Mouse (Mus musculus) bone marrow, adult 2 months (tissue): ENCODE data around the gene Slc13a5. TPM values are rescaled to one million over a fixed set of nuclear protein-coding genes. Genes with fewer than 3 reads are reported as not detected.

Experiments
- H3K27ac ChIP-seq: fragments of 200-500 bp; 2 replicates; pipeline ENCODE4 v1.5.1; 2012; ENCODE audit warnings: low read depth, mild to moderate bottlenecking, control low read depth, inconsistent platforms, low read length; ENCODE audit not compliant: control insufficient read depth, poor library complexity, insufficient read depth
- H3K4me1 ChIP-seq: fragments of 200-500 bp; 2 replicates; pipeline ENCODE4 v1.6.1; 2011; ENCODE audit warnings: low read length; ENCODE audit not compliant: control insufficient read depth, insufficient read depth
- H3K4me3 ChIP-seq: fragments of 200-500 bp; replicated peaks from 2 replicates; pipeline ENCODE3; 2011; ENCODE audit warnings: mild to moderate bottlenecking, low read depth, low read length, control low read depth; ENCODE audit not compliant: control insufficient read depth
- CTCF ChIP-seq: fragments of 200-500 bp; IDR thresholded peaks from 2 replicates; pipeline ENCODE4 v1.5.1; 2011; ENCODE audit warnings: low read length, control low read depth; ENCODE audit not compliant: control insufficient read depth, insufficient read depth
- POLR2A ChIP-seq: fragments of 200-500 bp; IDR thresholded peaks from 2 replicates; pipeline ENCODE4 v1.6.1; 2011; ENCODE audit warnings: low read depth, mild to moderate bottlenecking, control low read depth, low read length, borderline replicate concordance; ENCODE audit not compliant: control insufficient read depth
- WGBS: fragments of 180-500 bp; shearing (Covaris S2); methylation state at CpG from one replicate; pipeline ENCODE4 v1.1.7; 2018; 5-methylcytosine and 5-hydroxymethylcytosine counted together
- polyA plus RNA-seq: library from polyadenylated mRNA; stranded (reverse); fragments of >200 nt; gene quantifications from 2 replicates; pipeline ENCODE4 v1.2.4, GENCODE M21; 2011; ENCODE audit warnings: low replicate concordance; ENCODE audit not compliant: missing spikeins, insufficient read depth, insufficient read length

Gene Slc13a5
- polyA plus RNA-seq, 1 experiment = not detected

- TF ChIP-seq CTCF (no peak), POLR2A (no peak)
- WGBS = 89% methylated on average over 1 of the region's 1 CpGs
Observed at GRCm38 (mm10) chr11:72203440-72203839, 63.6 kb downstream of the Slc13a5 start.

DNA sequence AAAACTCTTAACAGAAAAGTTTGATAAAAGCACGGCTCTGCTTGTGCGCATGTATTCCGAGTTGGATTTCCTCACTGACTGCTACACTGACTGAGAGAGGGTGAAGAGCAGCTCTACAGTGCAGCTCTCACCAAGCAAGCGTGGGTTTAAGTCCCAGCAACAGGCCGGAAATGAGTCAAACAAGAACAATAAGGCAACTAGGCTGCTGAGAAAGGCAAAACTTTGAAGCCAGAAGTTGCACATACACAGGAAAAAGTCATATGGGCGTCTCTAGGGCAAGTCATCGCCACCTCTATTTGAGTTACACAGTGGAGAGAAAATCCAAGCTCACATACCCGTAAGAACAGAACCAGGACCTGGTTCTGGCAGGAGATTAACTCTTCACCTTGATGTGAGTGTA, 70.5 kb downstream of the Slc13a5 start:
- Histone ChIP-seq H3K4me1 (no peaks in the 10 kb centered on the region), H3K4me3 (no peak overlapping the region), H3K27ac (no peak overlapping the region)
- 83% methylated on average over 8 of the region's 8 CpGs for WGBS
- TF ChIP-seq CTCF (no peak), POLR2A (no peak)

More at GRCm38 (mm10) chr11:72203440-72203839, 63.6 kb downstream of the Slc13a5 start:
- H3K4me3 ChIP-seq = no peak overlapping the region
- no peak overlapping the region for H3K27ac ChIP-seq
- peaks cover 6% of the 10 kb centered on the region for H3K4me1 ChIP-seq

- Histone ChIP-seq H3K27ac (no peak overlapping the region), H3K4me1 (no peaks in the 10 kb centered on the region), H3K4me3 (no peak overlapping the region)
- 87% methylated on average over 2 of the region's 2 CpGs for WGBS
- TF ChIP-seq POLR2A = no peak
- no peak for TF ChIP-seq CTCF
Observed at GRCm38 (mm10) chr11:72194259-72194658, 72.8 kb downstream of the Slc13a5 start.

Other genes with a start within 250 kb of the Slc13a5 start
- not detected in 2 replicates for gene Aipl1, start 229.7 kb downstream of the Slc13a5 start, polyA plus RNA-seq
- 6.5 and 14.0 TPM in 2 replicates for gene Pimreg, start 225.2 kb downstream of the Slc13a5 start, polyA plus RNA-seq
- not detected in 2 replicates for gene Pitpnm3, start 131.4 kb downstream of the Slc13a5 start, polyA plus RNA-seq
- gene Gm43951, start 60.4 kb downstream of the Slc13a5 start, polyA plus RNA-seq = 0.90 and 1.2 TPM in 2 replicates
- 3.4 and 5.1 TPM in 2 replicates for gene 4933427D14Rik, start 59.8 kb downstream of the Slc13a5 start, polyA plus RNA-seq
- gene Txndc17, start 59.7 kb downstream of the Slc13a5 start, polyA plus RNA-seq = 29.1 and 49.0 TPM in 2 replicates
- gene Med31, start 51.6 kb downstream of the Slc13a5 start, polyA plus RNA-seq = 9.3 and 11.4 TPM in 2 replicates
- gene Xaf1, start 34.4 kb upstream of the Slc13a5 start, polyA plus RNA-seq = 22.2 and 35.2 TPM in 2 replicates
- gene Fbxo39, start 47.2 kb upstream of the Slc13a5 start, polyA plus RNA-seq = not detected in 2 replicates
- gene Tekt1, start 95.2 kb upstream of the Slc13a5 start, polyA plus RNA-seq = not detected in 2 replicates
- 5.6 TPM in 1 of 2 replicates, not detected in the other for gene Smtnl2, start 144.5 kb upstream of the Slc13a5 start, polyA plus RNA-seq
- gene Ggt6, start 168.3 kb upstream of the Slc13a5 start, polyA plus RNA-seq = not detected in 2 replicates
- gene Mybbp1a, start 174.1 kb upstream of the Slc13a5 start, polyA plus RNA-seq = 40.0 and 68.3 TPM in 2 replicates
- 6.3 and 10.7 TPM in 2 replicates for gene Spns2, start 222.7 kb upstream of the Slc13a5 start, polyA plus RNA-seq